Mouse (Mus musculus): ENCODE data around the gene Zfp759. TPM values are rescaled to one million over a fixed set of nuclear protein-coding genes. Genes with fewer than 3 reads are reported as not detected.

The Zfp759 gene
- 3.3 TPM for total RNA-seq (2023)

DNA sequence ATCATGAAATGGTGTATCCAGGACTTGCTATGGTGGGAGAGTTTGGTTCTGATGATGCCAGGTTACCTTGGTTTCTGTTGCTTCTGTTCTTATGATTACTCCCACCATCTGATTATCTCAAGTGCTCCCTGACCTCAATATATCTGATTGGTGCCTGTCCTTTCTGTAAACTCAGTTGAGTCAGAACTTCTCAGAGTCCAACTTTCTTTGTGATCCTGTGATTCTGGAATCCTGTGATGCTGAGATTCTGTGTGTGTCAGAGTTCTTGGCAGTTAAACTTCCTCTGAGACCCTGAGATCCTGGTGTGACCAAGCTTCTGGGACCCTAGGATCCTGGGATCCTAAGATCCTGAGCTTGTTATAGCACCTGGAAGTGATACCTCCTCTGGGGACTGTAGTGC is at the start of gene Zfp759:
Zfp759 (plus strand) TSS at position 301 of the 400 bp plus-strand sequence.

DNA sequence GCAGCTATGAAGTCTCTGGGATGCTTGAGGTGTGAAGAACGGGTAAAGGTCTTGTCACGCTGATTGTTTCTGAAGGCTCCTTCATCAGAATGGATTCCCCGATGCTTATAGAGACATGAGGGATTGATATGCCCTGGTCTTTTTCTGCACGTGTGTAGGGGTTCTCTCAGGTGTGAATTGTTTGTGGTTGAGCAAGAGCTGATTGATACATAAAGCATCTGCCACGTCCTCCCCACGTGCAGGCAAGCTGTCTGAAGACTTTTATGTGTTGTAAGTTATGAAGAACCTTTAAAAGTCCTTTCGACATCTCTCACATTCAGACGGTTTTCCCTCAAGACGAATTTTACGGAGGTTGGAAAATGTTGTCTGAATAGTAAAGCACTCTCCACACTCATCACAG is 23.6 kb upstream of the Zfp759 start, which contains the start of gene Zfp708:
Zfp708 (minus strand) TSS at position 101 of the 400 bp plus-strand sequence.

DNA sequence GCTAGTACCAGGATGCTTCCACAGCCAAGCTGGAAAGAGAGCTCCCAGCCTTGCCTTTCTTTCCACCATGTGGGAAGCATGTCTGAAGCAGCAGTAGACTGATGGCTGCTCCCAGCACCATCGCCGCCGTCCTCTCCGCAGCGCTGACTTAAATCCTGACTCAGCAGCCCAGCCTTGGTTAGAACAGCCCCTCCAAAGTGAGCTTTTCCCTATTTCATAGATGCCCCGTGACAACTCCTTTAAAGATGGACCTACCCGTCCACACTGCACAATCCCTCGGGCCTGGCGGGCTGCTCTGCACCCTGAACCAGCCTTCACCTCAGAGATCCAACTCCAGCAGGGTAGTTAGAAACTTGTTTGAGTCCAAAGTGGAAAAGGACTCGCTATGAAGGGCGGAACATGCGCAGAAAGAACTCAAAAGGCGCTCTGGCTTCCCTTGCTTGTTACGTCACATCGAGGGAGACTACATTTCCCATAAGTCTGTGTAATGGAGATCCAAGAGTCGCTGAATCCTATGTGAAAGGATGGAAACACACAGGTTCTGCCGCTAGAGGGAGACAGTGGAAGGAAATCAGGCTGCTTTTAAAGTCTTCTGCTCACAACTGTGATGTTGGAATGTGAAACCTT is 13.2 kb upstream of the Zfp759 start, which contains the start of gene Gm28557:
Gm28557 (minus strand) TSS at position 411 of the 627 bp plus-strand sequence.

DNA sequence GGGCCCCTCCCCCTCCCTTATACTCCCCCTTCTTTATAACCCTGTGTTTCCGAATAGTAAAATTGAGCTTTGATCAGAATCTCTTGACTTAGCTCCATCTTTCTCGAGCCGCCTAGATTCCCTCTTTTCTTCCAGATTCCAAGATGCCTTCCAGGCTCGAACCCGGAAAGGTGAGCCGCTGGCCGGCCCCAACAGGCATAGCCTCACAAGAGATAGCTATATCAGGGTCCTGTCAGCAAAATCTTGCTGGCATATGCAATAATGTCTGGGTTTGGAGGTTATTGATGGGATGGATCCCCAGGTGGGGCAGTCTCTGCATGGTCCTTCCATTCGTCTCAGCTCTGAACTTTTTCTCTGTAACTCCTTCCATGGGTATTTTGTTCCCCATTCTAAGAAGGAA is 5.3 kb upstream of the Zfp759 start, which contains the start of gene Rslcan18:
Rslcan18 (minus strand) TSS at position 101 of the 400 bp plus-strand sequence.

DNA sequence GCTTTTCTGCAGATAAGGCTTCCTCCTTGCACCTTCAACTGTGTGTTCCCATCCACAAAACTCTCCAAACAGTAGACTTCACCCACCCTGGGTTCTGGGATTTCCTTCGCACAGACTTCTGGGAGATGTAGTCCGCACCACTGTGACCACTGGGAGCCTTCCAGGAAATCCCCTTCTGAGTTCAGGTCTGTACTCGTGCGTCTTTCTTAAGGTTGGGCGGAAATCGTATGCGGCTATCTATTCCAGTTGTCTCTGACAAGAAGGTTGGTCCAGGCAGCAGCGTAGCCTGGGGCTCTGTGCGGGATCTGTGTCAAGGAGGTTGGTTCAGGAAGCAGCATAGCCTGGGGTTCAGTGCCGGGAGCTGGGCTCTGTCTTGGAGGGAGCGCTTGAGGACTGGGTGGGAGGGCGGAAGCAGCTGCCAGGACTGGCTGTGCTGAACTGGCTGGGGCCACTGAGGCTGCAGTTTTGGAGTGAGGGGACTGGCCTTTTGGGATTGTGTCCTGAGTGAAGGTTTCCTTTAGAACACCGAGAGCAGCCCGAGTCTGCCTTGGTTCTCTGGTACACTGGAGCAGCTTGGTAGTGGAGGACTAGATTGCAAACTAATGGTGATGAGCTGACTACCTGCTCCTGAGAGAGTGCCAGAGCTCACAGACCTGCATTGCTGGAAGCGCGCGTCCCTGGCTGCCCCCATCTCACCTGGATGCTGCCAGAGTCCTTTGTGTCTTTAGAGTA is 51.7 kb downstream of the Zfp759 start, which contains the start of gene Rsl1:
Rsl1 (plus strand) TSS at position 192 of the 732 bp plus-strand sequence.

Other genes starting within 250 kb of the Zfp759 start
- 0.83 TPM for gene Gm10767, start 216.7 kb upstream of the Zfp759 start, total RNA-seq (2023)
- gene Zfp712, start 60.5 kb upstream of the Zfp759 start, total RNA-seq (2023) = 4.6 TPM
- gene Zfp708, start 23.7 kb upstream of the Zfp759 start, total RNA-seq (2023) = 0.83 TPM
- gene Gm28557, start 13.1 kb upstream of the Zfp759 start, total RNA-seq (2023) = 5.5 TPM
- gene Rslcan18, start 5.4 kb upstream of the Zfp759 start, total RNA-seq (2023) = not detected
- gene Rsl1, start 51.5 kb downstream of the Zfp759 start, total RNA-seq (2023) = 6.3 TPM
- 1.5 TPM for gene Zfp455, start 72.8 kb downstream of the Zfp759 start, total RNA-seq (2023)
- 1.8 TPM for gene Zfp458, start 156.8 kb downstream of the Zfp759 start, total RNA-seq (2023)
- gene Zfp457, start 184.8 kb downstream of the Zfp759 start, total RNA-seq (2023) = 1.5 TPM
- 12.8 TPM for gene Zfp595, start 210.9 kb downstream of the Zfp759 start, total RNA-seq (2023)
- gene Gm28044, start 238.9 kb downstream of the Zfp759 start, total RNA-seq (2023) = 5.7 TPM
- 5.2 TPM for gene Zfp953, start 238.9 kb downstream of the Zfp759 start, total RNA-seq (2023)

All from CD4-positive naive resting alpha-beta T cell, adult 57 days (primary cell).